ENCODE assay signal across 15 mouse cellular contexts in genomic region chr12:24383016-24383415, GRCm38 (mm10).
"Had no signal": no experiment of that assay in that cellular context is flagged by ENCODE, and none has a peak within 500 bp of the region (broad histone marks: within the 10 kb centered on the region; RNA-seq: fewer than 3 reads in every experiment).

No protein-coding gene starts in this region.

- H3K4me1 ChIP-seq: neural tube, embryonic 15.5 days; stomach, embryonic 15.5 days had no signal

- H3K4me3 ChIP-seq: neural tube, embryonic 15.5 days; stomach, embryonic 15.5 days had no signal

- H3K4me2 ChIP-seq: neural tube, embryonic 15.5 days; stomach, embryonic 15.5 days had no signal

- DNase-seq: retina, postnatal 1 day; right cerebral cortex, adult 18-20 months; right cerebral cortex, postnatal 14 days; right cerebral cortex, postnatal 25 days; right cerebral cortex, postnatal 4 days; spleen, adult 18-20 months; thymus, adult 18-20 months; thymus, adult 2 months; thymus, postnatal 14 days; thymus, postnatal 25 days; thymus, postnatal 36 days; thymus, postnatal 4 days had no signal

- H3K27me3 ChIP-seq: neural tube, embryonic 15.5 days; stomach, embryonic 15.5 days had no signal

- H3K9me3 ChIP-seq: stomach, embryonic 15.5 days had no signal

- H3K9ac ChIP-seq: neural tube, embryonic 15.5 days; stomach, embryonic 15.5 days had no signal

- H3K36me3 ChIP-seq: neural tube, embryonic 15.5 days; stomach, embryonic 15.5 days had no signal

- H3K27ac ChIP-seq: neural tube, embryonic 15.5 days; stomach, embryonic 15.5 days; stomach, postnatal 0 days had no signal
